Mouse (Mus musculus) CD8-positive naive resting alpha-beta T cell, adult 57 days (primary cell): ENCODE results near the gene Gm17657. TPM values are rescaled to one million over a fixed set of nuclear protein-coding genes. Genes with fewer than 3 reads are reported as not detected.

Experiments used
- total RNA-seq: library from RNA; stranded (reverse); gene quantifications from one replicate; pipeline ENCODE4 v1.2.4, GENCODE M21; 2023

The Gm17657 gene
- not detected for total RNA-seq

DNA sequence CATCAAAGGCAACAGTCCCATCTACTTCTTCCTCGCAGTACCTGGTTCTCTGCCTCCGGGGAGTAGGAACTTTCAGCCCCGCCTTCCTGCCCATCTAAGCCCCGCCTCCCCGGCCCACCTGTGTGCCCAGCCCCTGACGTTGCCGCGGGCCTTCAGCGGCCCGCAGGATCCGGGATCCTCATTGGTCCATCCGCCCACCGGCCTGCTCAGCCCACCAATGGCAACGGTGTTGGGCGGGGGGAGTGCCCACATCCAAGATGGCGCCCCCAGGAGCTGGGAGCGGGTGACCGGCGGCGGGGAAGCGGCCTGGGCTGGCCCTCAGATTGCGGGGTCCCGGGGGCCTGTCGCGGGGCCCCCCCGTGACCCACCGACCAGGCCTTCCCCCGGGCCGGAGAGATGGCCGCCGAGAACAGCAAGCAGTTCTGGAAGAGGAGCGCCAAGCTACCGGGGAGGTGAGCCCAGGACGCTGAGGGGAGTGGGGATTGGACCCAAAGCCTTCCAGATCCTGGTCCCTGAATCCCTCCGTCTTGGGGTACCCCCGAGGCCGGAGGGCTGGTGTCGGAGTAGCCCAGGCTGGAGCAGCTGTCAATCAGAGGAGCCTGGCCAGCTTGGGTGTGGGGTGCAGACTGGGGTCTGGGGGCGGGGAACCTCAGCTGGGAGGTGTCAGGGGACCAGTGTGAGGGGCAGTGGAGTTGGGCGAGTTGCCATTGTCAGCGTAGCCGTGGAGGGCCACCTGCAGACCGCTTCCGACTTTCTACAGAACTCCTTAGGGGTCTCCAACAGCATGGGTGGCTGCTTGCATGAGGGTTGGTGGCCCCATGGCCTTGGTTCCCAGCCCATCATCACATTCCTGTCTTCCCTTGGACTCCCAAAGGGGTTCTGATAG lies at the start of gene Gm17657, which contains the start of gene Tbc1d22b:
Gm17657 (minus strand) TSS at position 96 of the 886 bp plus-strand sequence.
Tbc1d22b (plus strand) TSS at position 243 of the 886 bp plus-strand sequence.

DNA sequence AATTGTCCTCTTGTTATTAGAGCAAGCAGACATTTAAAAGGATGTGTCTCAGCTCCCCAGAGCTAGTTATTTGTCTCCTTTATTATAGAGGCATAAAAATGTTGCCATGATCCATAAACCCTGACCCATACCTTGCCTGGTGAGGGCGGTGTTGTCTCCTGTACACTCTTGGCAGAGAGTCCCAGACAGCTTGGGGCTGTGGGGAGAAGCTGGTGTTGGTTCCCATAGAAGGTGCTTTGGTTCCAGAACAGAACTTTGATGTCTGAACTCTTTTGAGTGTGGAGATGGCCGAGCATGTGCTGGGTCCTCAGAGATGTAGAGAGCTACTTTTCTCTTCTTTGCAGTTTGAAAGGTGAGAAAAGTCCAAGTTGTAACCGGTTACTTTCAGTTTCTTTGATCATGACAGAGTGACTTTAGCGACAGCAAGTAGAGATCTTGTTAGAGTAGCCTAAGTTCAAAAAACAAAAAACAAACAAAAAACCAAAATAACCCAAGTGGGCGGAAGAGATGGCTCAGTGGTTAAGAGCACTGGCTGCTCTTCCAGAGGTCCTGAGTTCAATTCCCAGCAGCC lies 2.8 kb upstream of the Gm17657 start, which contains the start of gene Tmem217:
Tmem217 (minus strand) TSS at position 224 of the 571 bp plus-strand sequence.

GRCm38 (mm10) chr17:29490713-29491581 lies 58.5 kb downstream of the Gm17657 start, which contains the start of gene Pim1:
Gene Pim1 (plus strand): TSS chr17:29490753.

Other genes with a start within 250 kb of the Gm17657 start
- 0.52 TPM for gene Pi16, start 232.0 kb downstream of the Gm17657 start, total RNA-seq
- gene Mtch1, start 201.7 kb downstream of the Gm17657 start, total RNA-seq, result 57.1 TPM
- gene Fgd2, start 188.7 kb downstream of the Gm17657 start, total RNA-seq, result 28.8 TPM
- gene Pim1, start 58.9 kb downstream of the Gm17657 start, total RNA-seq, result 250 TPM
- gene Tbc1d22b, start 147 bp upstream of the Gm17657 start, total RNA-seq, result 42.1 TPM
- not detected for gene Tmem217, start 2.7 kb upstream of the Gm17657 start, total RNA-seq
- 44.2 TPM for gene Rnf8, start 65.2 kb upstream of the Gm17657 start, total RNA-seq
- 12.0 TPM for gene Gm28043, start 65.2 kb upstream of the Gm17657 start, total RNA-seq
- gene Cmtr1, start 111.0 kb upstream of the Gm17657 start, total RNA-seq, result 134 TPM
- gene Ccdc167, start 167.4 kb upstream of the Gm17657 start, total RNA-seq, result 9.0 TPM